Mouse (Mus musculus) lung, postnatal 0 days (tissue): ENCODE results near the gene Chd3.

Source experiments
- CTCF ChIP-seq: IDR thresholded peaks from 2 replicates; pipeline ENCODE4 v1.5.1; 2016; ENCODE audit warnings: antibody characterized with exemption, mild to moderate bottlenecking
- EP300 ChIP-seq: IDR thresholded peaks from 2 replicates; pipeline ENCODE4 v1.6.1; 2016; ENCODE audit warnings: antibody characterized with exemption, mild to moderate bottlenecking, control low read depth

GRCm38 (mm10) chr11:69411073-69411535, 41.9 kb upstream of the Chd3 start:
- TF ChIP-seq CTCF = no peak
- TF ChIP-seq EP300 = no peak; the same call in 1 of the 2 replicates
